Mouse (Mus musculus) c-Kit-positive CD71-positive TER-119-negative erythroid progenitor cells, embryonic 14.5 days (primary cell): Measurements from ENCODE around the gene Gm20219.

Source experiments
- DNase-seq: peaks from one replicate; pipeline ENCODE4 v3.0.0-alpha.2; 2013; ENCODE audit warnings: low read depth

The Gm20219 gene

GRCm38 (mm10) chr17:56554122-56554551, at the start of gene Gm20219:
TSS of gene Gm20219 (minus strand) at chr17:56554387.
- no peak for DNase-seq

- no peak for DNase-seq
Observed at GRCm38 (mm10) chr17:56604070-56604380, 49.8 kb upstream of the Gm20219 start.

GRCm38 (mm10) chr17:56603186-56604069, 49.2 kb upstream of the Gm20219 start:
- no peak for DNase-seq

GRCm38 (mm10) chr17:56593527-56594271, 39.5 kb upstream of the Gm20219 start:
- no peak for DNase-seq

- DNase-seq: no peak
Observed at GRCm38 (mm10) chr17:56592553-56592952, 38.4 kb upstream of the Gm20219 start.

GRCm38 (mm10) chr17:56588921-56589320, 34.7 kb upstream of the Gm20219 start:
- no peak for DNase-seq

GRCm38 (mm10) chr17:56587773-56588172, 33.6 kb upstream of the Gm20219 start:
- no peak for DNase-seq

- DNase-seq: peak; percentile 25
Observed at GRCm38 (mm10) chr17:56585171-56585821, 31.1 kb upstream of the Gm20219 start.

GRCm38 (mm10) chr17:56584257-56585130, 30.3 kb upstream of the Gm20219 start, which contains the start of the genes Safb2 and Safb:
TSS of gene Safb2 (minus strand) at chr17:56584585.
TSS of gene Safb (plus strand) at chr17:56584825.
- peak; percentile 93 for DNase-seq

- peak; percentile 34 for DNase-seq
Observed at GRCm38 (mm10) chr17:56583611-56584256, 29.5 kb upstream of the Gm20219 start.

GRCm38 (mm10) chr17:56583071-56583470, 28.9 kb upstream of the Gm20219 start:
- DNase-seq: no peak

- DNase-seq: no peak
Observed at GRCm38 (mm10) chr17:56572939-56573338, 18.8 kb upstream of the Gm20219 start.

GRCm38 (mm10) chr17:56572154-56572553, 18.0 kb upstream of the Gm20219 start:
- no peak for DNase-seq

GRCm38 (mm10) chr17:56570287-56570686, 16.1 kb upstream of the Gm20219 start:
- no peak for DNase-seq

- DNase-seq: no peak
Observed at GRCm38 (mm10) chr17:56567370-56567769, 13.2 kb upstream of the Gm20219 start.

- no peak for DNase-seq
Observed at GRCm38 (mm10) chr17:56566918-56567317, 12.7 kb upstream of the Gm20219 start.

- DNase-seq: no peak
Observed at GRCm38 (mm10) chr17:56566293-56566692, 12.1 kb upstream of the Gm20219 start.

GRCm38 (mm10) chr17:56561866-56562265, 7.7 kb upstream of the Gm20219 start:
- no peak for DNase-seq

GRCm38 (mm10) chr17:56560131-56560530, 5.9 kb upstream of the Gm20219 start:
- DNase-seq: no peak

GRCm38 (mm10) chr17:56559386-56559785, 5.2 kb upstream of the Gm20219 start:
- no peak for DNase-seq

- peak; percentile 47 for DNase-seq
Observed at GRCm38 (mm10) chr17:56558448-56558847, 4.3 kb upstream of the Gm20219 start.
